In the genomic region with DNA sequence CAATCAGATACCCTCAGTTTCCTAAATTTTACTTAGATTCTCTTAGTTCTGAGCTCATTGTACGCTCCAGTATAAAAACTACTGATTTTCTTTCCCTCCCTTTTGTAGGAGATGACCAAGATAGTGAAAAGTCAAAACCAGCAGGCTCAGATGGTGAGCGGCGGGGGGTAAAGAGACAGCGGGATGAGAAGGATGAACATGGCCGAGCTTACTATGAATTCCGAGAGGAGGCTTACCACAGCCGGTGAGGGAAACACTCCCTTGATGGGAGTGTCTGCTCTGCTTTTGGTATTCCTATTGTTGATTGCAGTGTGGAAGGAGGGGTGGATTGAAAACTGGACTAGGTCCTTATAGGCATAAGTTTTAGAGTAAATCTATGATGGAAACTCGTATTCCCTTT, we compare ENCODE assay signal across 8 mouse cellular contexts. TPM values are rescaled to one million over a fixed set of nuclear protein-coding genes. Genes with fewer than 3 reads are reported as not detected.
DNase-seq lines count a peak whose midpoint lies in the region; ATAC-seq lines count a peak whose summit lies in the region.

No protein-coding gene starts in this region.

- peak overlapping the region; percentile 48 for H3K4me2 ChIP-seq in heart, embryonic 12.5 days
- H3K4me2 ChIP-seq in forebrain, embryonic 15.5 days (replicated peaks), result peak overlapping the region; percentile 89

- no peaks in the 10 kb centered on the region for H3K9me3 ChIP-seq in heart, embryonic 12.5 days (replicated peaks)
- no peaks in the 10 kb centered on the region for H3K9me3 ChIP-seq in forebrain, embryonic 15.5 days
- no peaks in the 10 kb centered on the region for H3K9me3 ChIP-seq in midbrain, embryonic 10.5 days (replicated peaks)

- H3K27ac ChIP-seq in heart, embryonic 12.5 days (ENCODE audit: poor library complexity, severe bottlenecking), result no peak overlapping the region
- no peak overlapping the region for H3K27ac ChIP-seq in forebrain, embryonic 15.5 days (replicated peaks)
- no peak overlapping the region for H3K27ac ChIP-seq in midbrain, embryonic 10.5 days (replicated peaks)

- H3K36me3 ChIP-seq in heart, embryonic 12.5 days, result peaks cover 49% of the 10 kb centered on the region
- peaks cover 49% of the 10 kb centered on the region for H3K36me3 ChIP-seq in forebrain, embryonic 15.5 days
- peaks cover 62% of the 10 kb centered on the region for H3K36me3 ChIP-seq in midbrain, embryonic 10.5 days

- WGBS in heart, embryonic 12.5 days, result 73% methylated on average over 8 of the region's 8 CpGs
- WGBS in forebrain, embryonic 15.5 days, result 69% methylated on average over 8 of the region's 8 CpGs
- WGBS in midbrain, embryonic 10.5 days, result 79% methylated on average over 8 of the region's 8 CpGs

- 0 out of 2 replicates have a peak overlapping the region, but pooled peaks have one; percentile 46 for H3K9ac ChIP-seq in heart, embryonic 12.5 days
- H3K9ac ChIP-seq in forebrain, embryonic 15.5 days (replicated peaks), result peak overlapping the region; percentile 76

- H3K4me1 ChIP-seq in heart, embryonic 12.5 days (replicated peaks), result peaks cover 18% of the 10 kb centered on the region
- H3K4me1 ChIP-seq in forebrain, embryonic 15.5 days, result peaks cover 34% of the 10 kb centered on the region
- peaks cover 32% of the 10 kb centered on the region for H3K4me1 ChIP-seq in midbrain, embryonic 10.5 days

- DNase-seq in heart, postnatal 4 days, result no peak
- peak; percentile 52 for DNase-seq in R1 (ENCODE audit: low read depth, low spot score)
- DNase-seq in midbrain, embryonic 10.5 days (ENCODE audit: low spot score), result no peak
- no peak for DNase-seq in layer of hippocampus, adult 18-20 months (ENCODE audit: low spot score in 2 of 2)
- DNase-seq in spleen, postnatal 4 days (ENCODE audit: low spot score in 2 of 2), result no peak
- DNase-seq in layer of hippocampus, adult 11-12 months (ENCODE audit: low spot score), result no peak

- no peaks in the 10 kb centered on the region for H3K27me3 ChIP-seq in heart, embryonic 12.5 days (replicated peaks)
- no peaks in the 10 kb centered on the region for H3K27me3 ChIP-seq in forebrain, embryonic 15.5 days
- no peaks in the 10 kb centered on the region for H3K27me3 ChIP-seq in midbrain, embryonic 10.5 days (ENCODE audit: low read depth, poor library complexity, severe bottlenecking)

- no peak for ATAC-seq in heart, embryonic 12.5 days (ENCODE audit: insufficient number of reproducible peaks, low FRiP score)
- no peak for ATAC-seq in forebrain, embryonic 15.5 days (replicated peaks)

- peak overlapping the region; percentile 97 for H3K4me3 ChIP-seq in heart, embryonic 12.5 days
- H3K4me3 ChIP-seq in forebrain, embryonic 15.5 days, result peak overlapping the region; percentile 74
- H3K4me3 ChIP-seq in midbrain, embryonic 10.5 days, result peak overlapping the region; percentile 100

RNA-seq across cellular contexts. Expression of a gene that starts 2.9 kb away (rescaled TPM):
- 3.8 TPM in 2 replicates for polyA plus RNA-seq in heart, embryonic 12.5 days (2016; fragmentation: Nextera tagmentation; extraction: Ambion mirVana)
- total RNA-seq in heart, postnatal 4 days (2021), result 10 to 100 TPM; 53.5 to 56.0 TPM
- polyA plus RNA-seq in forebrain, embryonic 15.5 days (2015; fragmentation: Nextera tagmentation; extraction: Ambion mirVana), result 5.9 and 6.1 TPM in 2 replicates
- 4.3 and 4.4 TPM in 2 replicates for polyA plus RNA-seq in midbrain, embryonic 10.5 days (2016; fragmentation: Nextera tagmentation; extraction: Ambion mirVana)
- 100 to 1,000 TPM; 120 to 125 TPM for total RNA-seq in layer of hippocampus, adult 18-20 months (2021)

RNA-seq across cellular contexts. Expression of a gene that starts 3.6 kb away (rescaled TPM):
- polyA plus RNA-seq in heart, embryonic 12.5 days (2016; fragmentation: Nextera tagmentation; extraction: Ambion mirVana), result 36.3 and 37.0 TPM in 2 replicates
- 10 to 100 TPM; 20.9 to 22.8 TPM for total RNA-seq in heart, postnatal 4 days (2021)
- polyA plus RNA-seq in forebrain, embryonic 15.5 days (2015; fragmentation: Nextera tagmentation; extraction: Ambion mirVana), result 68.4 and 72.7 TPM in 2 replicates
- polyA plus RNA-seq in midbrain, embryonic 10.5 days (2016; fragmentation: Nextera tagmentation; extraction: Ambion mirVana), result 69.0 and 74.5 TPM in 2 replicates
- total RNA-seq in layer of hippocampus, adult 18-20 months (2021), result 10 to 100 TPM; 39.9 to 41.1 TPM

RNA-seq across cellular contexts. Expression of a gene that starts 6.9 kb away (rescaled TPM):
- polyA plus RNA-seq in heart, embryonic 12.5 days (2016; fragmentation: Nextera tagmentation; extraction: Ambion mirVana), result not detected in 2 replicates
- not detected for total RNA-seq in heart, postnatal 4 days (2021)
- not detected in 2 replicates for polyA plus RNA-seq in forebrain, embryonic 15.5 days (2015; fragmentation: Nextera tagmentation; extraction: Ambion mirVana)
- not detected in 2 replicates for polyA plus RNA-seq in midbrain, embryonic 10.5 days (2016; fragmentation: Nextera tagmentation; extraction: Ambion mirVana)
- total RNA-seq in layer of hippocampus, adult 18-20 months (2021), result not detected

RNA-seq across cellular contexts. Expression of a gene that starts 14.6 kb away (rescaled TPM):
- 41.0 and 41.1 TPM in 2 replicates for polyA plus RNA-seq in heart, embryonic 12.5 days (2016; fragmentation: Nextera tagmentation; extraction: Ambion mirVana)
- total RNA-seq in heart, postnatal 4 days (2021), result 10 to 100 TPM; 26.2 to 27.5 TPM
- polyA plus RNA-seq in forebrain, embryonic 15.5 days (2015; fragmentation: Nextera tagmentation; extraction: Ambion mirVana), result 80.7 and 85.2 TPM in 2 replicates
- polyA plus RNA-seq in midbrain, embryonic 10.5 days (2016; fragmentation: Nextera tagmentation; extraction: Ambion mirVana), result 55.2 and 63.4 TPM in 2 replicates
- 10 to 100 TPM; 94.8 to 97.6 TPM for total RNA-seq in layer of hippocampus, adult 18-20 months (2021)

RNA-seq across cellular contexts. Expression of a gene that starts 16.3 kb away (rescaled TPM):
- polyA plus RNA-seq in heart, embryonic 12.5 days (2016; fragmentation: Nextera tagmentation; extraction: Ambion mirVana), result 2.5 and 2.9 TPM in 2 replicates
- under 1 TPM in 1 of 2 experiments, not detected in 1; 0.16 TPM for total RNA-seq in heart, postnatal 4 days (2021)
- 272 and 281 TPM in 2 replicates for polyA plus RNA-seq in forebrain, embryonic 15.5 days (2015; fragmentation: Nextera tagmentation; extraction: Ambion mirVana)
- 60.0 and 104 TPM in 2 replicates for polyA plus RNA-seq in midbrain, embryonic 10.5 days (2016; fragmentation: Nextera tagmentation; extraction: Ambion mirVana)
- total RNA-seq in layer of hippocampus, adult 18-20 months (2021), result 100 to 1,000 TPM; 153 TPM
